Mouse (Mus musculus) cerebellum, adult (tissue): Measurements from ENCODE around the gene Pcdh17.

Experiments used
- ATAC-seq: cut with Nextera tagmentation; 2 replicates; pipeline ENCODE4 v1.9.2; 2017; ENCODE audit warnings: mild to moderate bottlenecking, moderate library complexity, mixed read lengths; ENCODE audit not compliant: insufficient number of reproducible peaks, low FRiP score, low TSS enrichment

The Pcdh17 gene

DNA sequence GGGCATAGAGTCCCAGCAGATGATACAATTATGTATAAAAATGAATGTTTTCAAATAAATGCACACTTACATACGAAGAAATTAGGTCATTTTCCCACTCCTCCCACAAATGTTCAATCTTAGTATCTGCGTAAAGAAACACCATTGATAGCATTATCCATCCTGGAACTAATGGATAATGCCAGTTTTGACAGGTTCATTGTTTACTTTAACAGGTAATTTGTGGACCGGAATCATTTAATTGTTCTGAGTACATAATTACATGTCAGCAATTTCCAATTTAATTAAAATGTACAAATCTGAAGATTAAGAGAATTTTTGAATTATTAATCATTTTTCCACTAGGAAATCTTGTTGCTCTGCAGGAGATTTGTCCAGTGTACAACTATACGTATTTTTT lies 33.5 kb downstream of the Pcdh17 start:
- no peak for ATAC-seq

DNA sequence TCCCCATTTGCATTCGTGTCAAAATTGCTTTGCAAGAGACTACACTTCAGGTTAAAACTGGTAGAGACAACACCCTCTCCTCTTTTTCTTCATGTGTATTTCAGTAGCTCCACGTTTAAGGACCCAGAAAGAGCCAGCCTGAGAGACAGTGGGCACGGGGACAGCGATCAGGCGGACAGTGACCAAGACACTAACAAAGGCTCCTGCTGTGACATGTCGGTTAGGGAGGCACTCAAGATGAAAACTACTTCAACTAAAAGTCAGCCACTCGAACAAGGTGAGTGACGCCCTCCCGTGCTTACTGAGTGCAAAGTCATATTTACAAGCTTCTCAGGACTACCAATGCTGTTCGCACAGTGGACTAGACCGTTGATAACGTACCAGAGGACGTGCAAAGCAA lies 34.0 kb downstream of the Pcdh17 start:
- no peak for ATAC-seq

DNA sequence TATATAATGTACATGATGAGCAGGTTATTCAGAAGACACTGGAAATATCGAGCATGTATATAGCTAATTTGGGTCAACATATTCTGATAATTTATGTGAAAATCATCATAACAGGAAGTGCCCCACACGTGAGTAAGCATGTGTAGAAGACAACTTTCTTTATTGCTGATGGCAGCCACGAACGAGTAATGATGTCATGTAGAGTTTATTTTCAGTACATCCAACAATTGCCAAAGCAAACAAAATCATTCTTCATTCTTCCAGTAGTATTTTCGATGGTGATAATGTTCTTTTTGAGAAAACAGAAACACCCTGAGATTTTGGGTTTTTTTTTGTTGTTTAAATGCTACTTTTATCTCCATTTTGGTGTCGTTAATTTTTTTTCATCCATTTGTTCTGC lies 37.2 kb downstream of the Pcdh17 start:
- no peak for ATAC-seq

DNA sequence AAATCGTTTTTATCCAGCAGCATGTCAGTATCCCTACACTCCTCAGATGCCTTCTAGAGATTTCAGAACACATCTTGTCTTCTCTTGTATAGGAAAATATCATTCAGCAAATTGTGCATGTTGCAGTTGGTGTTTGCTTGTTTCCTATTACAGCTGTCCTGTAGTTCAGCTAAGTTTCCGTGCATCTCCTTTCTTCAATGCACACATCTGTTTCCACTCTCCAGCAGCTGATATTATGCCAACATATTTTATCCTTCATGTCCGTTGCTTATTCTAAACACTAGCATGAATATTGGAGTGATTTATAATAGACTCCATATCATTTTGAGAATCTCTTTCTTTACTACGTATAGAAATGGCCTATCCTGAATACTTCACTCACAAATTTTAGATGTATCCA lies 41.0 kb downstream of the Pcdh17 start:
- no peak for ATAC-seq

DNA sequence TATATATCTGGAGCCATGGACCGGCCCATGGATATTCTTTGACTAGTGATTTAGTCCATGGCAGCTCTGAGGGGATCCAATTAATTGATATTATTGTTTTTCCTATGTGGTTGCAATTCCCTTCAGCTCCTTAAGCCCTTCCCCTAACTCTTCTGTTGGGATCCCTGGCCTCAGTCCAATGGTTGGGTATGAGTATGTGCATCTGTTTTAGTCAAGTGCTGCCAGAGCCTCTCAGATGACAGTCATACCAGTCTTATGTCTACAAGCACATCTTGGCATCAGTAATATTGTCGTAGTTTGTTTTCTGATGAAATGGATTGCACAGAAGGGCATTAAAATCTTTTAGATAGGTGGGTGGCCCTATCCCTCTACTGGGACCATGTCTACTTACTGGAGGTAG lies 67.6 kb downstream of the Pcdh17 start:
- ATAC-seq, result no peak

DNA sequence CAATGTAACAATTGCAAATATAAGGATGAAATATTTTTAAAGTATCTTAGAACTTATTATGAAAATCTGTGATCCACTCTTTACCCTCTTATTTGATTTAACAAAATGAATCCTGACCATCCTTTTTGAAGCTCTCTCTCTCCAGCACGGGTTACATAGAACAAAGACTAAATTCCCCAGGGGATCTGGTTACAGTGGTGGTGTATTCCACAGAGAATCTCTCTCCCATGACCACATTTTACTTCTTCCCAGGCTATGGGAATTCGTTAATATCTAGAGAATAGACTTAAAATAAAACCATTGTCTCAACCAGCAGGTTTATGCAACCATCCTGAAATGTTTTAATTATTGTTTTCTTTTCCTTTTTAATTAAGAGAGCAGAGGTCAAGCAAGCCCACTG lies 89.0 kb downstream of the Pcdh17 start:
- ATAC-seq, result no peak

DNA sequence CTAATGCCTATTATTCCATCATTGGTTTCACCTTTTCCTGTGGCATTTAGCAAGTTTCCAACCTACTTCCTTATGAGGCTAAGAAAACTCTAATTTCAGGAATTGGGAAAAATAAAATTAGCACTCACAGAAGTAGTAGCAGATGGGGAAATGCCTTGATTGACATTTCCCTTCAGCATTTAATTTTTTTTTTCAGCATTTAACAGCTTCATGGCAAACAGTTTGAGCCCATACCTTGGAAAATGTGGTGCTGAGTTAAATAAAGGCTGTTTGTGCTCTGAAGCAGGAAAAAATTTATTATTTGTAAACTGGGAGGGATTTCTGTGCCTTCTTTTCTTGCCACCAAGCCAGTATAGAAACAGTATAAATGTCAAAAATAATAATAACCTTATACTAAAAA lies 91.9 kb downstream of the Pcdh17 start:
- ATAC-seq, result no peak

DNA sequence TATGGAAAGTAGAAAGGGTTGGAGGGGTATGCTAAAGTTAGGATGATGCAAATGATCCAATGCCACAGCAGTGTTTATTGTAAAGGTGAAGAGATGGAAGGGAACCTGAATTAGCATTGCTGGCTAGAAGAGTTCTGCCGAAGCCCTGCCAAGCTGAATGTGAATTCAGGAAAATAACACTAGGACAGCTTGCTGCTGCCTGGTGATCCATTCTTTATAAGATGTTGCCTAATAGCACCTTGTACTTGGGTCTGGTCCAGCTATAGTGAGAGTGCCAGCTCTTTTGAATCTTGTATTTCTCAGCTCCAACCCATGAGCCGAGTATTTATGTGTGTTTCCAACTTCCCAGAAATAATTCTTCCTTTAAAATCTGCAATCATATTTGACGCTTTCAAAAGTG lies 98.5 kb downstream of the Pcdh17 start:
- ATAC-seq, result no peak

DNA sequence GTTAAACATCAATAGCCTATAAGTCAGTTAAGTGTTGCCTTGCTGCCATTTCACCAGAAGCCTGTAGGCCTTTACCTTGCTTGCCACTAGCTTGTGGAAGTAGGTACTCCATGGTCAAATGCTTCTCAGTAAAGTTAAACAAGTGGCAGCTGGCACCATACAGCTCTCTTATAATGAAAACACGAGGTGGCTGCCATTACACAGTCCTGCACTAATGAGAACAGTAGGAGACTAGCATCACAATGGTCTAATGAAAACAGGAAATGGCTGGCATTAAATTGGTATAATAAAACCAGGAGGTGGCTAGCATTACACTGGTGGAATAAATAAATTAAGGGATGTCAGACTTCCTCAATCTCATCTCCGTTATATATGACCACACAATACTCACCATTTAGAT lies 102.6 kb downstream of the Pcdh17 start:
- ATAC-seq, result no peak

DNA sequence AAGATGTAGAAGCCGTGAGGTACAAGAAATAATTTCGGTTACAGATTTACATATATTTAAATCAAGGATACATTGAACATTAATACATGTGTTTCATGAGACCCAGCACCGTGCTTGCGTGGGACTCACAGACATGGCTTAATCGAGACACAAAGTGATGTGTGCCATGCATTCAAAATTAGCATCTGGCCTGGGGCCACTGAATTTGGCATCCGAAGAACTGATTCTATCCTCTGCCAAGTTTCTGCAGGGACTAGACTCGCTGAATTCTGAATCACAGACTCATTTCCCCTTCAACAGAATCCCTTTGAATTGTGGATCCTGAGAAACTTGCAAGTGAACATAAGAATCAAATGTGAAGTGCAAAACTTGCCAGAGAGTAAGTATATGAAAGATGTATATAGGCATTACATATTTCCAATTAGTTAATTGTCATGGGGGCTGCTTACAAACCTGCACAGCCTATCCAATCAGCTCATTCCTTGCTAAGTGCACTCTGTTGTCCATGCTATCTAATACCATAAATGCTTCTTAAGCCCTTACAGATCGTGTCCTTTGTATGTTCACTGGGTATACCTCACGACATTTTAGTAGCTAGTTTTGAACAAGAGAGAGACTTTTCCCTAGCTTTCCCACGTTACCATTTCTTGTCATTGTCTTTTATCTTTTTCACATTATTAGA lies 104.3 kb downstream of the Pcdh17 start:
- no peak for ATAC-seq

DNA sequence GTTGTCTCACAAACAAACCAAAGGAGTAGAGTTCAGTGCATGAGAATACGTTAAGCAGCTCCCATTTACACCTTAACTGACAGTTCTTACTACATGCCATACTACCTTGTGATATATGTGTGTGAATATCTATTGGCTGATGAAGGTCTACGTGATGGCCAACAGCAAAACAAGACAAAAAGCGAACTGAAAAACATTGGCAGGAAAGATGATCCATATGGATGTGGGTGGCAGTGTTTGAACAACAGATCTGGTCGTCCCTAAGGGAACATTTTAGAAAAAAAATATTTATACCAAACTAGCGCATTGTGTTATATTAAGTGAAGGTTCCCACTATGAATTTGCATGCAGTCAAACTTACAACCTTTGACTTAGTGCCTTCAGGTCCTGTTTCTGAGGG lies 108.2 kb downstream of the Pcdh17 start:
- no peak for ATAC-seq

DNA sequence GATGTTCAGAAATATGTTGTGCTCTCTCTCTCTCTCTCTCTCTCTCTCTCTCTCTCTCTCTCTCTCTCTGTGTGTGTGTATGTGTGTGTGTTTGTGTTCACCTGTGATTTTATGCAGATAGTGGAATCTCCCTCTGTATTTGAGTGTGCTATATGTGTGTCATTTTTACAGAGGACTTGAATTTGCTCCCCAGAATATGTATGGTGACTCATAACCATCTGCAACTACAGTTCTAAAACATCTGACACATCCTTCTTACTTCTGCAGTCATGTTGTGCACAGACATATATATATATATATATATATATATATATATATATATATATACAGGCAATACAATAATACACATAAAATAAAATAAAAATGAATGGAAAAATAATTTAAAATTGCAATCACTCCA lies 127.7 kb downstream of the Pcdh17 start:
- no peak for ATAC-seq
